Mouse (Mus musculus) embryonic facial prominence, embryonic 14.5 days (tissue): ENCODE measurements at regions not wholly inside any gene's neighbourhood (a gene's known extent, or its start where the extent isn't known, plus 50 kb on each side); places are given as distances from the start of the nearest gene placed in this dataset.

Source experiments
- ATAC-seq: fragments of 200-750 bp; cut with Nextera tagmentation; 2 replicates; pipeline ENCODE4 v1.8.0; 2017; ENCODE audit warnings: low read depth, moderate number of reproducible peaks, moderate TSS enrichment
- DNase-seq: peaks from one replicate; pipeline ENCODE4 v3.0.0-alpha.2; 2015; ENCODE audit warnings: low spot score
- H3K27ac ChIP-seq: fragments of 300-500 bp; sonication (generic); replicated peaks from 2 replicates; pipeline ENCODE4 v1.5.1; 2014; ENCODE audit warnings: low read depth, mild to moderate bottlenecking, low read length, moderate library complexity
- H3K27me3 ChIP-seq: fragments of 300-500 bp; sonication (generic); replicated peaks from 2 replicates; pipeline ENCODE4 v1.6.1; 2014; ENCODE audit warnings: low read length; ENCODE audit not compliant: control insufficient read depth, insufficient read depth
- H3K36me3 ChIP-seq: fragments of 300-500 bp; sonication (generic); 2 replicates; pipeline ENCODE4 v1.6.1; 2014; ENCODE audit warnings: low read length, mixed read lengths; ENCODE audit not compliant: control insufficient read depth, insufficient read depth
- H3K4me1 ChIP-seq: fragments of 300-500 bp; sonication (generic); 2 replicates; pipeline ENCODE4 v1.6.1; 2014; ENCODE audit warnings: antibody characterized with exemption, low read length; ENCODE audit not compliant: control insufficient read depth, insufficient read depth
- H3K4me2 ChIP-seq: fragments of 300-500 bp; sonication (generic); 2 replicates; pipeline ENCODE4 v1.6.1; 2014; ENCODE audit warnings: low read depth, mild to moderate bottlenecking, low read length, moderate library complexity, mixed read lengths
- H3K4me3 ChIP-seq: fragments of 300-500 bp; sonication (generic); 2 replicates; pipeline ENCODE4 v1.5.1; 2014; ENCODE audit warnings: low read depth, mild to moderate bottlenecking, low read length
- H3K9ac ChIP-seq: fragments of 300-500 bp; sonication (generic); 2 replicates; pipeline ENCODE4 v1.6.1; 2014; ENCODE audit warnings: low read depth, mild to moderate bottlenecking, low read length, moderate library complexity, mixed read lengths
- H3K9me3 ChIP-seq: fragments of 300-500 bp; sonication (generic); 2 replicates; pipeline ENCODE4 v1.6.1; 2016; ENCODE audit warnings: low read length; ENCODE audit not compliant: control insufficient read depth
- WGBS: fragments of 180-500 bp; shearing (Covaris S2); extraction: QIAGEN DNeasy Blood & Tissue Kit; methylation state at CpG from one replicate; pipeline ENCODE4 v1.1.7; 2014; 5-methylcytosine and 5-hydroxymethylcytosine counted together

DNA sequence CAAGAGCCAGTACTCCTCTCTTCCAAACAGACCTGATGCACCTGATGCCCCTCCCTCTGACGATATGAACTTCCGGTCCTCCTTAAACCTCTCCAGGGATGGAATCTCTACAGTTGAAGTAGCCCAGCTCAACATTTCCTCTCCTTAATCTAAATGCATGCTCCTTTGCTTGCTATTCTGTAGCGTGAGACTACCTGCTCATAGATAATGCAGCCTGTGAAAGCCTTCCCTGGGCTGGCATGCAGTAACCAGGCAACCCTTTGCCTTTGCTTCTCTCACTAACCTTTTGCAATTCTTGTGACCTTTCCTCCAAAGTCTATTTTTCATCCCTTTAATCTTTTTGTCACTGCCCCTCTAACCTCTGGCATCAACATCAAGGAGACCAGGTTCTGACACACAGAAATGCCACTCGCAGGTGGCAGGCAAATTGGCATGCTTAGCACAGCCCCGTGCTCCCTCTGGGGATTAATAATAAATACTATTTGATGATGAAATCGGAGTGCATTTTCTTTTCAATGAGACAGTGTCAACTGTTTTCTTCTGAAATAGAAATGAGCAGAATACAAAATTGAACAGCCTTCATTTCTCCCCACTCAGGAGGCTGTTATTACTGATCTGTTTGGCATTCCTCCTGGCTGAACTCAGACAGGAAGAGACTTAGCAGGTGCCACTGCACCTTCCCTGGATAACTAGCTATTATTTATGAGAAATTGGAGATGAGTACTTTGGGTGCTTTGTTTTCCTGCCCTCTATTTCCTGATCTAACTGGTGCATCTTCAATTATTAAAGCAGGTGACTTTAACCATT, 249.8 kb upstream of the Pbx1 start:
- ATAC-seq, result no peak
- no peak overlapping the region for H3K4me2 ChIP-seq
- H3K27me3 ChIP-seq, result no peaks in the 10 kb centered on the region
- no peak overlapping the region for H3K4me3 ChIP-seq
- WGBS, result 76% methylated on average over 6 of the region's 6 CpGs
- no peaks in the 10 kb centered on the region for H3K9me3 ChIP-seq
- no peak for DNase-seq
- no peak overlapping the region for H3K27ac ChIP-seq
- H3K4me1 ChIP-seq, result no peaks in the 10 kb centered on the region
- no peaks in the 10 kb centered on the region for H3K36me3 ChIP-seq
- no peak overlapping the region for H3K9ac ChIP-seq

DNA sequence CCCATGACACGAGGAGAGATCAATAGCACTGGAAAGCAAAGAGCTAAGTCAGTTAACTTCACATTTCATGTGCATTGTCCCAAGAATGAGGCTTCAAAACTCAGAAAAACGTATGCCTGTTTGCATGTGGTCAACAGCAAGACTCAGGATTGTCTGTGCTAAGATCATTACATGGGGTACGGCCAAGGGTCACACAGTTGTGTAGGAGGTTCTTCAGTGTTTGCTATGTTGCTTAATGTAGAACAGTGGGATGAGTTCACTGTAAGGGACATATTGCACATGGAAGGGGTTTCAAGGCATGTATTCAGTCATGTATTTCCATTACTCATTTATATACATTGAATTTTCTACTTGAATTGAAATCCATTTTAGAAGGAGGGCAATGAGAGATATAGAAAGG, 248.6 kb upstream of the Pbx1 start:
- DNase-seq (no peak), ATAC-seq (no peak)
- Histone ChIP-seq H3K36me3 (no peaks in the 10 kb centered on the region), H3K4me1 (no peaks in the 10 kb centered on the region), H3K4me3 (no peak overlapping the region), H3K27me3 (no peaks in the 10 kb centered on the region), H3K9ac (no peak overlapping the region), H3K4me2 (no peak overlapping the region), H3K9me3 (no peaks in the 10 kb centered on the region), H3K27ac (no peak overlapping the region)
- WGBS, result 80% methylated on average over 3 of the region's 3 CpGs

DNA sequence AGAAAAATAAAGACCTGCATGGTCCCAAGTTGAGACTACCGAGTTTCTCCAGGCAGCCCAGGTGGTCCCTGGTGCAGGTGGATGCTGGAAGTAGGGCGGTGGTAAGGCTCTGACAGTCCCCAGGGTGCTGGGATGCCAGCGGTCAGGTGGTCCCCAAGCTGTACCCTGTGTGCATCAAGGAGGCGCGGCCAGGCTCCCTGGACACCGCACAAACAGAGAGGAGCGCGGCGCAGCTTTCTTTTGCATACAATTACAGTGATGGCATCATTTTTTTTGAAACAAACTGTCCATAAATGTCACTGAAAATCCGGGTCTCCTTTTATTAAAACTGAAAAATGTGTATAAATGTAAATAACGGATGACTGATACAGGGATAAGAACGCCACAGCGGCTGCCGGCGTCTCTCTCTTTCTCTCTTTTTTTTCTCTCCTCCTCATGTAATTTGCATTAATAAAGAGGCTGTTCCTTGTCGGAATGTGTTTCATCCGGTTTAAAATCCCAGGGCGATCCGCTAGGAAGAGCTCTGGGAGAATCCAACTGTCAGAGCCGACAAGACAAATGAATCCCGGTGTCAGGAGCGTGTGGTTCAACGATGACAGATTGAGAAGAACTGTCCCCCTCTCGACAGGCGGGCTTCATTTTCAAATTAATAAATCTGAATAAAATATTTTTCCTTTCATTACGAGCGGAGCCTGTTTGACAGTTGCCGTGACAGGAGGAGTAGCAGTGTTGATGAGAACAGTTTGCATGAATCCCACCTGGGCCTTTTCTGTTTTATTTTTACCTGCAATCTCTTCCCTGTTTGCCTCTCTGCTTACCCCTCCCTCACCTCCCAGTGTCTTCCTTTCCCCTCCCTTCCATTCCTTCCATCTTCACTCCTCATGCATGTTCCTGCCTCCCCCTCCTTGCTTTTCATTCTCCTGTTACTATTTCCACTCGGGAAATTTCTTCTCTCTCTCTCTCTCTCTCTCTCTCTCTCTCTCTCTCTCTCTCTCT, 244.6 kb upstream of the Pbx1 start:
- 54% methylated on average over 29 of the region's 29 CpGs for WGBS
- Histone ChIP-seq H3K36me3 (no peaks in the 10 kb centered on the region), H3K27me3 (no peaks in the 10 kb centered on the region), H3K4me2 (peak overlapping the region; percentile 43), H3K9me3 (no peaks in the 10 kb centered on the region), H3K9ac (no peak overlapping the region), H3K4me3 (0 out of 2 replicates have a peak overlapping the region, but pooled peaks have one; percentile 0), H3K27ac (no peak overlapping the region), H3K4me1 (no peaks in the 10 kb centered on the region)
- ATAC-seq (0 out of 2 replicates have a peak, but pooled peaks have one; percentile 33), DNase-seq (no peak)

DNA sequence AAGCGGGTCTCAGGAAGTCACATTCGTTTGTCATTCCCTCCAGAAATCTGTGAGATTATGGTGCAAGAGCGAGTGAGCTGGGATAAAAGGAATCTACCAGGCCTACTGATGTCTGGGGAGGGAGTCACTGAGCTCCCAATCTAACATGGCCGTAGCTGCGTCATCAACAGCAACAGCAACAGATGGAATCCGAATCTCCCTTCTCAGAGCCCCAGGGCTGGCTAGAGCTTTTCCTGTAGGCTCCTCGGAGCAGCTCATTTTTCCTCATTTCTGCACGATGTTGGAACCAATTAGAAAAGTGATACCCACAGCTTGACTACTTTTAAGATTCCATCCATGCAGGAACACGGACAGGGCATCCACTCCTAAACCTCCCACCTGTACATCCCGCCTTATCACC, 243.7 kb upstream of the Pbx1 start:
- H3K9ac ChIP-seq, result no peak overlapping the region
- no peaks in the 10 kb centered on the region for H3K9me3 ChIP-seq
- H3K27me3 ChIP-seq, result no peaks in the 10 kb centered on the region
- H3K4me2 ChIP-seq, result no peak overlapping the region
- WGBS, result 37% methylated on average over 10 of the region's 10 CpGs
- DNase-seq, result peak; percentile 13
- no peaks in the 10 kb centered on the region for H3K4me1 ChIP-seq
- no peaks in the 10 kb centered on the region for H3K36me3 ChIP-seq
- no peak overlapping the region for H3K27ac ChIP-seq
- H3K4me3 ChIP-seq, result no peak overlapping the region
- ATAC-seq, result no peak

DNA sequence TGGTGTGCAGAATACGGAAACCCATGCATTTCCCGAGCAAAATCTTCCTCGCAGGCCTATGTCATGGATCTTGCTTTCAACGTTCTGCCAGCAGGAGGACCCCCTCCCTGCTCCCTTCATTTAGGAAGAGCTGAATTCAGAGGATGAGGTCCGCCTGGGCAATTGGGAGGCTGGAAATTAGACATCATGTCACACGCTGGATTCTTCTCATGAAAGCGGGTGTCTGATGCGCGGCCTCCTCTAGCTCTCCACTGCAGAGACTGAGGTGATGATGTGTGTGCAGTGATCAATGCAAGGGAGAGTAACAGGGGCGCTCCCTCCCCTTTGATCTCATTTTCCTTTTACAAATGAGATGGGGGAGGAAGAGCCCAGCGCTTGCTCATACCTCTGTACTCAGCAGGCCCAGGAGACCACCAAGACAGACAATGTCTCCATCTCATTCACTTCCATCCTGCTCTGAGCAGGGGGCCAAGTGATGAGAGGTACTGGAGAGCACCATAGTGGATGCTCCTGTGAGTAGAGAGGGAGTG, 230.8 kb upstream of the Pbx1 start:
- peak; percentile 14 for DNase-seq
- no peak overlapping the region for H3K4me3 ChIP-seq

DNA sequence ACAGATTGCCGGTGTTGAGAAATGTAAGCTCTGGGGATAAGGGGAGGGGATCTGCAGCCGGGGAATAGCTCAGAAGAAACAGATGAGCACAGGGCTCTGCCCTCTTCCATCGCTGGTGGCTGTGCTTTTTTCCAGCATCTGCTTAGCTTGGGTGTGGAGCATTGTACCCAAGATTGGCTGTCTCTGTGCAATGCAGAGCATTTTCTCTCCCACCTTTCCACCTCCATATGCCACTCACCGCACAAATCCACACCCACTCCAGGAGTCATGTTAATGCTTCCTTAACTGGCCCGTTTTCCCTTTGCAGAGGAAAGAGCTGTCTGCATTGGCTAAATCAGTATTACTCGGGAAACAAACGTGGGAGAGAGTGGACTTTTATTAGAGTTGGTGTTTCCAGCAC, 228.9 kb upstream of the Pbx1 start:
- Histone ChIP-seq H3K27ac (no peak overlapping the region), H3K9me3 (no peaks in the 10 kb centered on the region), H3K27me3 (no peaks in the 10 kb centered on the region), H3K4me2 (no peak overlapping the region), H3K4me1 (no peaks in the 10 kb centered on the region), H3K4me3 (no peak overlapping the region), H3K36me3 (no peaks in the 10 kb centered on the region), H3K9ac (no peak overlapping the region)
- no peak for ATAC-seq
- WGBS, result 62% methylated on average over 7 of the region's 7 CpGs
- DNase-seq, result no peak

More for the DNA sequence above, 230.8 kb upstream of the Pbx1 start:
- Histone ChIP-seq H3K36me3 (no peaks in the 10 kb centered on the region), H3K4me1 (no peaks in the 10 kb centered on the region), H3K9me3 (no peaks in the 10 kb centered on the region), H3K4me2 (no peak overlapping the region), H3K9ac (no peak overlapping the region), H3K27ac (no peak overlapping the region), H3K27me3 (no peaks in the 10 kb centered on the region)
- 49% methylated on average over 11 of the region's 11 CpGs for WGBS
- no peak for ATAC-seq

DNA sequence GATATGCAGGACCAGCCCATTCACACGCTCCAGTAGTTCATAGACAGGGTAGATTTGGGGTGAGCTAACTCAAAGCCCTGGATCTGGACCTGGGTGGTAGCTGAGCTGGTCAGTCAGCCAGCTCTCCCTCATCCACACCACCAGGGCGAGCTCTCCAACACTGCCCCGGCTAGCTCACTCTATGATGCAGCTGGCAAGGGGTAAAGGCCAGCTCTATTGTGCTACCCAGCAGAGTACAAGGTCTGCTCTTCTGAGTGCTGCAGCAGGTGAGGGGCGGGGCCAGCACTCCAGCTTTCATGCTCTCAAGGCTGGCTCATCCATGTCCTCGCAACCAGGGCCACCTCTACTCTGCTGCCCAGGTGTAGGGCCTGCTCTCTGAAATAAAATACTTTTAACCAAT, 227.5 kb upstream of the Pbx1 start:
- Histone ChIP-seq H3K9me3 (no peaks in the 10 kb centered on the region), H3K4me1 (no peaks in the 10 kb centered on the region), H3K9ac (no peak overlapping the region), H3K36me3 (no peaks in the 10 kb centered on the region), H3K27me3 (no peaks in the 10 kb centered on the region), H3K4me2 (no peak overlapping the region), H3K27ac (no peak overlapping the region), H3K4me3 (no peak overlapping the region)
- DNase-seq, result no peak
- ATAC-seq, result no peak
- WGBS, result 80% methylated on average over 5 of the region's 5 CpGs

DNA sequence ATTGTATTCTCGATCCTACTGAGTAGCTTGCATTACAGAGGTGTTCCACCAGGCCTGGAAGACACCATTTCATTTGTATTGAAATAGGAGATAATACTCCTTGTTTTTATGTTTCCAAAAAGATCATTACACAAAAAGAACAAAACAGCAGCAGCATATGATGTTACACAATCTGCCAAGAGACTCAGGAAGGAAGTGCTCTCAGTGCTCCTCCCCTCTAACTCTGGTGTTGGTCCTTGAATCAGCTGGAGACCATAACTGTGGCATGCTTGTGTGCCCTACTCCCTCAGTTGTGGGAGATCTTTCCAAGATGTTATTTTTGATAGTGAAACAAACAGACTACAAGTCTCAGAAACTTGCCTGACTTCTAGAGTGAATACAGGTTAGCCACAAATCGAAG, 200.8 kb upstream of the Pbx1 start:
- Histone ChIP-seq H3K9ac (no peak overlapping the region), H3K36me3 (no peaks in the 10 kb centered on the region), H3K9me3 (no peaks in the 10 kb centered on the region), H3K4me3 (no peak overlapping the region), H3K4me1 (no peaks in the 10 kb centered on the region), H3K27ac (no peak overlapping the region), H3K27me3 (no peaks in the 10 kb centered on the region), H3K4me2 (no peak overlapping the region)
- DNase-seq (no peak), ATAC-seq (no peak)
- WGBS, result 90% methylated on average over 2 of the region's 2 CpGs
